Mouse (Mus musculus) CH12.LX (cell line): ENCODE data around the gene Pbrm1. TPM values are rescaled to one million over a fixed set of nuclear protein-coding genes. Genes with fewer than 3 reads are reported as not detected.

Source experiments
- DNase-seq: peaks from one replicate; pipeline ENCODE4 v3.0.0-alpha.2; 2013; ENCODE audit errors: extremely low read depth
- H3K27ac ChIP-seq: 2 replicates; pipeline ENCODE4 v1.5.1; 2012; ENCODE audit warnings: low read depth, mild to moderate bottlenecking, control low read depth, moderate library complexity; ENCODE audit not compliant: insufficient read depth
- H3K27me3 ChIP-seq: replicated peaks from 2 replicates; pipeline ENCODE3; 2012; ENCODE audit warnings: inconsistent platforms
- H3K36me3 ChIP-seq, 2 experiments: replicated peaks in 1 of 2; 2 replicates each; pipeline versions ENCODE3 to v1.6.1; 2012; ENCODE audit warnings: inconsistent platforms in 1 of 2, low read length in 1 of 2, mild to moderate bottlenecking in 1 of 2, mixed read lengths in 1 of 2, moderate library complexity in 1 of 2; ENCODE audit not compliant: control insufficient read depth in 1 of 2, insufficient read depth in 1 of 2
- H3K4me1 ChIP-seq, 2 experiments: 2 replicates each; pipeline ENCODE4 v1.6.1; 2012; ENCODE audit warnings: inconsistent platforms in 1 of 2, moderate library complexity in 1 of 2; ENCODE audit not compliant: insufficient read depth in 2 of 2, control insufficient read depth in 1 of 2
- H3K4me2 ChIP-seq: 2 replicates; pipeline ENCODE4 v1.6.1; 2012; ENCODE audit warnings: low read depth, mild to moderate bottlenecking, control low read depth; ENCODE audit not compliant: poor library complexity, insufficient read depth, severe bottlenecking
- H3K4me3 ChIP-seq, 3 experiments: fragments of 150-350 bp in 1 of 3; sonication (generic) in 1 of 3; replicated peaks in 1 of 3; 2 replicates each; pipeline versions ENCODE3 to v1.5.1; 2011 to 2012; ENCODE audit warnings: low read depth in 2 of 3, low read length in 2 of 3, mild to moderate bottlenecking in 2 of 3, moderate library complexity in 2 of 3, control low read depth in 1 of 3, improper control_type of control experiment in 1 of 3, inconsistent platforms in 1 of 3, mixed read lengths in 1 of 3; ENCODE audit not compliant: poor library complexity in 1 of 3
- H3K79me2 ChIP-seq: replicated peaks from 2 replicates; pipeline ENCODE4 v1.6.1; 2012; ENCODE audit warnings: mild to moderate bottlenecking, moderate library complexity; ENCODE audit not compliant: control insufficient read depth, poor library complexity, insufficient read depth, severe bottlenecking; ENCODE audit errors: extremely low read depth
- H3K9ac ChIP-seq: 2 replicates; pipeline ENCODE4 v1.6.1; 2012; ENCODE audit warnings: low read depth, mild to moderate bottlenecking, control low read depth, moderate library complexity; ENCODE audit not compliant: insufficient read depth
- H3K9me3 ChIP-seq: replicated peaks from 2 replicates; pipeline ENCODE3; 2012; ENCODE audit warnings: low read length, inconsistent platforms, mixed read lengths
- BHLHE40 ChIP-seq: IDR thresholded peaks from 2 replicates; pipeline ENCODE4 v1.6.1; 2011; ENCODE audit warnings: mild to moderate bottlenecking, low read depth, low read length, improper control_type of control experiment
- CHD1 ChIP-seq: IDR thresholded peaks from 2 replicates; pipeline ENCODE4 v1.6.1; 2012; ENCODE audit warnings: low read depth, low read length, improper control_type of control experiment, inconsistent platforms
- CTCF ChIP-seq, 2 experiments: IDR thresholded peaks in 1 of 2; conservative IDR thresholded peaks in 1 of 2; 2 replicates each; pipeline ENCODE4 v1.5.1; 2011 to 2012; ENCODE audit warnings: low read depth in 2 of 2, low read length in 2 of 2, improper control_type of control experiment in 1 of 2, inconsistent platforms in 1 of 2, mild to moderate bottlenecking in 1 of 2, moderate library complexity in 1 of 2
- EP300 ChIP-seq: IDR thresholded peaks from 2 replicates; pipeline ENCODE4 v1.6.1; 2011; ENCODE audit warnings: low read length, improper control_type of control experiment
- HCFC1 ChIP-seq: IDR thresholded peaks from 2 replicates; pipeline ENCODE4 v1.6.1; 2012; ENCODE audit warnings: low read depth, mild to moderate bottlenecking, inconsistent platforms, low read length, improper control_type of control experiment
- JUND ChIP-seq: conservative IDR thresholded peaks from 2 replicates; pipeline ENCODE4 v1.6.1; 2011; ENCODE audit warnings: low read depth, low read length, improper control_type of control experiment
- MAFK ChIP-seq: IDR thresholded peaks from 2 replicates; pipeline ENCODE4 v1.6.1; 2011; ENCODE audit warnings: low read length, improper control_type of control experiment; ENCODE audit not compliant: insufficient replicate concordance
- MAX ChIP-seq: IDR thresholded peaks from 2 replicates; pipeline ENCODE4 v1.6.1; 2011; ENCODE audit warnings: low read length, improper control_type of control experiment
- MYC ChIP-seq: IDR thresholded peaks from 2 replicates; pipeline ENCODE4 v1.6.1; 2011; ENCODE audit warnings: low read depth, mild to moderate bottlenecking, improper control_type of control experiment, low read length
- PAX5 ChIP-seq: IDR thresholded peaks from 2 replicates; pipeline ENCODE4 v1.6.1; 2012; ENCODE audit warnings: low read length, inconsistent platforms, mixed read lengths
- SIN3A ChIP-seq: IDR thresholded peaks from 2 replicates; pipeline ENCODE4 v1.6.1; 2012; ENCODE audit warnings: low read length, improper control_type of control experiment, inconsistent platforms
- SMC3 ChIP-seq: IDR thresholded peaks from 2 replicates; pipeline ENCODE4 v1.6.1; 2011; ENCODE audit warnings: low read depth, low read length, improper control_type of control experiment
- TBP ChIP-seq: conservative IDR thresholded peaks from 2 replicates; pipeline ENCODE4 v1.6.1; 2011; ENCODE audit warnings: low read depth, low read length, improper control_type of control experiment
- USF1 ChIP-seq: IDR thresholded peaks from 2 replicates; pipeline ENCODE4 v1.6.1; 2014; ENCODE audit warnings: low read depth, mild to moderate bottlenecking, inconsistent platforms, low read length, improper control_type of control experiment
- USF2 ChIP-seq: conservative IDR thresholded peaks from 2 replicates; pipeline ENCODE4 v1.6.1; 2011; ENCODE audit warnings: low read depth, low read length, improper control_type of control experiment
- ZKSCAN1 ChIP-seq: IDR thresholded peaks from 2 replicates; pipeline ENCODE4 v1.6.1; 2012; ENCODE audit warnings: low read depth, inconsistent platforms, low read length, improper control_type of control experiment, borderline replicate concordance
- ZNF384 ChIP-seq: IDR thresholded peaks from 2 replicates; pipeline ENCODE4 v1.6.1; 2012; ENCODE audit warnings: low read depth, low read length, improper control_type of control experiment, inconsistent platforms
- dilution Hi-C: fragments of 300-500 bp; cut with MboI; formaldehyde crosslinking; loops from 2 replicates; pipeline ENCODE4 v1.14.3; 2020; ENCODE audit warnings: low sequenced_read_pairs; ENCODE audit not compliant: extremely low pct_unique_long_range_greater_than_20kb, extremely low pct_ligation_motif_present
- in situ Hi-C: fragments of 300-500 bp; cut with MboI; formaldehyde crosslinking; loops from 3 replicates; pipeline ENCODE4 v1.14.3; 2019; ENCODE audit warnings: low sequenced_read_pairs, low pct_ligation_motif_present, low pct_unique_long_range_greater_than_20kb, mixed read lengths
- polyA plus RNA-seq: library from polyadenylated mRNA; unstranded; fragments of >175 nt; gene quantifications from 2 replicates; pipeline ENCODE4 v1.2.1, GENCODE M21; 2012; ENCODE audit warnings: low read depth; ENCODE audit not compliant: insufficient read length
- total RNA-seq, 2 experiments: library from RNA; depleted of rRNA; stranded (reverse); fragments of 300-350 nt in 1 of 2; fragments of >200 nt in 1 of 2; gene quantifications; 2 replicates each; pipeline ENCODE4 v1.2.3; 2012 to 2014

The Pbrm1 gene
- total and polyA plus RNA-seq, 3 experiments, result 20.4 to 28.8 (median 22.6) TPM

- no peak overlapping the region for H3K9ac ChIP-seq
- in situ Hi-C loops, result no loop called here
- no peak for DNase-seq
- H3K4me2 ChIP-seq, result peak overlapping the region; percentile 80; the same call in 1 of the 2 replicates
- peaks cover 5 to 9% of the 10 kb centered on the region in 2 experiments for H3K4me1 ChIP-seq
- no peak for TF ChIP-seq EP300
- TF ChIP-seq, all 38 proteins: peak for 0
- Histone ChIP-seq H3K79me2 (peaks cover 5% of the 10 kb centered on the region), H3K27ac (no peak overlapping the region), H3K27me3 (peaks cover 33% of the 10 kb centered on the region), H3K36me3 (peaks cover 14 to 16% of the 10 kb centered on the region in 2 experiments), H3K9me3 (no peaks in the 10 kb centered on the region), H3K4me3 (no peak overlapping the region)
- dilution Hi-C loops, result no loop called here
Observed at GRCm38 (mm10) chr14:31132031-31132430, 113.1 kb downstream of the Pbrm1 start.

DNA sequence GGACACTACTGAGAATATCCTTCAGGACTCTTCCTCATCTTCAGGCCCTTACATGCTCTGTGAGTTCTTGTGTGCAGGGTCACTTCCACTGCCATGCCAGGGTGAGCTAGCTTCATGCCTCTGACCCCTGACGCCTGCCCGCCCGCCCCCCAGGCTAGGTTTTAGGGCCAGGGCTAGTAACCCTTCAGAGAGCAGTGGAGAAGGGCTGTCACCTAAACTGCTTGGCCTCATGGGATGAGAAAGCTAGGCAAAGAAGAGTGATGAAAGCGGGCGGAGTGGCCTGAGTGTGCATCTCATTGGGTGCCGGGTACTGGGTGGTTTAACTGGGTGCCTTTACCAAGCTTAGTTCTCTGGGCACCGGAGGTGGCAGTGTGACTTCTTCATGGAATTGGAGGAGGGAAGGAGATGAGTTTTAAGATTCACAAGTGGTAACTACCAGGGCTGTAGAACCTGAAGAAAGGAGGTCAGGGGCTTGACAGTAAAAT lies 113.6 kb downstream of the Pbrm1 start:
- in situ Hi-C loops, result no loop called here
- dilution Hi-C loops, result no loop called here
- no peak for TF ChIP-seq CTCF (conservative IDR thresholded peaks at IDR 0.05 in 1 of 2, IDR thresholded peaks at IDR 0.05 in 1 of 2; ENCODE audit: low read depth in 2 of 2, low read length in 2 of 2)
- TF ChIP-seq USF1, result no peak
- TF ChIP-seq PAX5, result no peak
- TF ChIP-seq MAFK, result no peak
- TF ChIP-seq SIN3A, result no peak
- no peak for TF ChIP-seq ZKSCAN1
- no peak for TF ChIP-seq BHLHE40
- no peak for TF ChIP-seq JUND
- no peak for TF ChIP-seq ZNF384
- TF ChIP-seq CHD1, result no peak
- no peak for TF ChIP-seq TBP
- no peak for TF ChIP-seq MYC
- no peak for TF ChIP-seq USF2
- TF ChIP-seq HCFC1, result no peak
- TF ChIP-seq EP300, result no peak
- TF ChIP-seq SMC3, result no peak
- no peak for TF ChIP-seq MAX
- Histone ChIP-seq H3K9me3 (no peaks in the 10 kb centered on the region), H3K27me3 (peaks cover 33% of the 10 kb centered on the region), H3K9ac (no peak overlapping the region), H3K79me2 (peaks cover under 1% of the 10 kb centered on the region), H3K4me1 (peaks cover 4% of the 10 kb centered on the region in 2 experiments; a peak in 3 of 4 replicates), H3K27ac (no peak overlapping the region), H3K4me3 (no peak overlapping the region), H3K4me2 (no peak overlapping the region), H3K36me3 (peaks cover 14 to 19% of the 10 kb centered on the region in 2 experiments)
- no peak for DNase-seq
